Mouse (Mus musculus) macrophage (primary cell): Measurements from ENCODE around the gene Mief1. TPM values are rescaled to one million over a fixed set of nuclear protein-coding genes. Genes with fewer than 3 reads are reported as not detected.

Experiments
- H3K27ac ChIP-seq: fragments of 350-480 bp; formaldehyde crosslinking; 2 replicates; pipeline ENCODE4 v1.9.0; 2021
- H3K36me3 ChIP-seq: fragments of 350-480 bp; formaldehyde crosslinking; 2 replicates; pipeline ENCODE4 v1.9.0; 2021; ENCODE audit errors: inconsistent target
- H3K4me3 ChIP-seq: fragments of 350-480 bp; formaldehyde crosslinking; 2 replicates; pipeline ENCODE4 v1.9.0; 2021; ENCODE audit errors: inconsistent target
- H3K79me2 ChIP-seq: fragments of 350-480 bp; formaldehyde crosslinking; 2 replicates; pipeline ENCODE4 v1.9.0; 2021; ENCODE audit errors: inconsistent target
- WGBS: methylation state at CpG from one replicate; pipeline ENCODE4 v1.1.7; 2026; ENCODE audit warnings: inconsistent platforms; ENCODE audit not compliant: missing documents; 5-methylcytosine and 5-hydroxymethylcytosine counted together
- polyA plus RNA-seq: library from polyadenylated mRNA; stranded (reverse); fragments of 250-400 nt; gene quantifications from 3 replicates; pipeline ENCODE4 v1.2.4, GENCODE M21; 2018; ENCODE audit warnings: inconsistent platforms

Mief1 gene
- polyA plus RNA-seq, 1 experiment from 2014 or later, result 11.6 TPM

GRCm38 (mm10) chr15:80253530-80253929, 19.7 kb downstream of the Mief1 start:
- H3K4me3 ChIP-seq, result no peak overlapping the region
- H3K27ac ChIP-seq, result 0 out of 2 replicates have a peak overlapping the region, but pooled peaks have one; percentile 99
- 85% methylated on average over 2 of the region's 2 CpGs for WGBS
- H3K79me2 ChIP-seq, result peaks cover 15% of the 10 kb centered on the region
- peaks cover 54% of the 10 kb centered on the region for H3K36me3 ChIP-seq

GRCm38 (mm10) chr15:80254207-80254606, 20.4 kb downstream of the Mief1 start:
- peak overlapping the region; percentile 96 for H3K4me3 ChIP-seq
- H3K36me3 ChIP-seq, result peaks cover 47% of the 10 kb centered on the region
- 75% methylated on average over 6 of the region's 6 CpGs for WGBS
- H3K27ac ChIP-seq, result peak overlapping the region; percentile 99
- peaks cover 15% of the 10 kb centered on the region for H3K79me2 ChIP-seq

DNA sequence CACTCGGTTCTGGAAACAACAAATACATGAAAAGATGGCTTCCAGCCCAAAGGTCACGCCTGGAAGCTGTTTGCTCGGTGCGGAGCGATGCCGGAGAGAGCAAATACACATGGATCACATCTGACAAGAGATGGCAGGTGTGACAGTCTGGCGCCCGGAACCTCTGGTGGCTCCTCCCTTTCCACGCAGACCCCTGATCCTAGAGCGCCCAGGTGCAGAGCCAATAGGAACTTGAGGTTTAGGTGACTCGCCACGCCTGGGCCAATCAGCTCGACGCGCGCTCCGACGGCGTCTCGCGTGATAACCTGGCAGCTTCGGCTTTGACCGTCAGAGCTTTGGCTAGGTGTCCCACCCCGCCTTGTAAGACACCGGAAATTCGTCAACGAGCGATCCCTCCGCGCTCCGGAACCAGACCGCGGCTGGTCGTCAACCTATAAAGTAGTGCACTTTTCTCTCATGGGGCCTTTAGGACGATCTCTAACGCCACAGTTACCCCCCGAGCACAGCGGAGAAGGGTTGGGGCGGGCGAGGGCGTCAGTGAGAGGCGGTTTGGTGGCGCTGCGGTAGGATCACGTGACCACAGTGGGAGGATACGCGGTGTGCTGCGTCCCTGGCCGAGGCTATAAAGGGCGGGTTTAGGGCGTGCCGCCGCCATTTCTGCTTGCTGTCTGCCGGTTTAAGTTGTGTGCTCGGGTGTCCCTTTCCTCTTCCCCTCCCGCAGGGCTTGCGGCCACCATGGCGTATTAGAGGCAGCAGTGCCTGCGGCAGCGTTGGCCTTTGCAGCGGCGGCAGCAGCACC, 21.2 kb downstream of the Mief1 start, which contains the start of gene Atf4:
TSS of gene Atf4 (plus strand) at position 338 of the 799 bp plus-strand sequence.
- H3K27ac ChIP-seq, result peak within 1 kb of the TSS; percentile 99
- peak within 1 kb of the TSS; percentile 96 for H3K4me3 ChIP-seq
- under 1% methylated on average over 58 of the region's 62 CpGs for WGBS
- peaks cover 39% of the 10 kb centered on the region for H3K36me3 ChIP-seq
- peaks cover 15% of the 10 kb centered on the region for H3K79me2 ChIP-seq

GRCm38 (mm10) chr15:80255646-80256121, 21.9 kb downstream of the Mief1 start:
- Histone ChIP-seq H3K79me2 (peaks cover 15% of the 10 kb centered on the region), H3K4me3 (peak overlapping the region; percentile 96), H3K36me3 (peaks cover 33% of the 10 kb centered on the region), H3K27ac (peak overlapping the region; percentile 99)
- under 1% methylated on average over 51 of the region's 51 CpGs for WGBS

- H3K4me3 ChIP-seq, result peak overlapping the region; percentile 96
- peak overlapping the region; percentile 99 for H3K27ac ChIP-seq
- H3K79me2 ChIP-seq, result peaks cover 15% of the 10 kb centered on the region
- WGBS, result 7% methylated on average over 16 of the region's 16 CpGs
- H3K36me3 ChIP-seq, result peaks cover 27% of the 10 kb centered on the region
These were observed 22.4 kb downstream of the Mief1 start for GRCm38 (mm10) chr15:80256242-80256641.

- Histone ChIP-seq H3K27ac (peak overlapping the region; percentile 99), H3K36me3 (peaks cover 21% of the 10 kb centered on the region; the same call in 1 of the 2 replicates), H3K79me2 (peaks cover 20% of the 10 kb centered on the region), H3K4me3 (peak overlapping the region; percentile 96)
- WGBS, result 66% methylated on average over 12 of the region's 12 CpGs
These were observed 23.1 kb downstream of the Mief1 start for GRCm38 (mm10) chr15:80256656-80257601.

GRCm38 (mm10) chr15:80257602-80258239, 23.9 kb downstream of the Mief1 start:
- 67% methylated on average over 4 of the region's 4 CpGs for WGBS
- Histone ChIP-seq H3K27ac (no peak overlapping the region), H3K4me3 (no peak overlapping the region), H3K36me3 (peaks cover 17% of the 10 kb centered on the region; the same call in 1 of the 2 replicates), H3K79me2 (peaks cover 28% of the 10 kb centered on the region)

- Histone ChIP-seq H3K36me3 (peaks cover 17% of the 10 kb centered on the region; the same call in 1 of the 2 replicates), H3K4me3 (no peak overlapping the region), H3K27ac (no peak overlapping the region), H3K79me2 (peaks cover 35% of the 10 kb centered on the region)
- WGBS, result 74% methylated on average over 11 of the region's 11 CpGs
These were observed 24.7 kb downstream of the Mief1 start for GRCm38 (mm10) chr15:80258240-80259170.

GRCm38 (mm10) chr15:80259406-80260045, 25.7 kb downstream of the Mief1 start:
- WGBS, result 86% methylated on average over 8 of the region's 8 CpGs
- Histone ChIP-seq H3K79me2 (peaks cover 39% of the 10 kb centered on the region), H3K36me3 (peaks cover 17% of the 10 kb centered on the region; the same call in 1 of the 2 replicates), H3K4me3 (no peak overlapping the region), H3K27ac (no peak overlapping the region)

- Histone ChIP-seq H3K79me2 (peaks cover 39% of the 10 kb centered on the region), H3K36me3 (peaks cover 17% of the 10 kb centered on the region; the same call in 1 of the 2 replicates), H3K27ac (no peak overlapping the region), H3K4me3 (no peak overlapping the region)
- WGBS, result 19% methylated on average over 3 of the region's 3 CpGs
These were observed 26.9 kb downstream of the Mief1 start for GRCm38 (mm10) chr15:80260677-80261076.

GRCm38 (mm10) chr15:80261100-80261499, 27.3 kb downstream of the Mief1 start:
- Histone ChIP-seq H3K4me3 (no peak overlapping the region), H3K36me3 (peaks cover 17% of the 10 kb centered on the region; the same call in 1 of the 2 replicates), H3K79me2 (peaks cover 36% of the 10 kb centered on the region), H3K27ac (no peak overlapping the region)
- WGBS, result 90% methylated on average over 6 of the region's 7 CpGs

DNA sequence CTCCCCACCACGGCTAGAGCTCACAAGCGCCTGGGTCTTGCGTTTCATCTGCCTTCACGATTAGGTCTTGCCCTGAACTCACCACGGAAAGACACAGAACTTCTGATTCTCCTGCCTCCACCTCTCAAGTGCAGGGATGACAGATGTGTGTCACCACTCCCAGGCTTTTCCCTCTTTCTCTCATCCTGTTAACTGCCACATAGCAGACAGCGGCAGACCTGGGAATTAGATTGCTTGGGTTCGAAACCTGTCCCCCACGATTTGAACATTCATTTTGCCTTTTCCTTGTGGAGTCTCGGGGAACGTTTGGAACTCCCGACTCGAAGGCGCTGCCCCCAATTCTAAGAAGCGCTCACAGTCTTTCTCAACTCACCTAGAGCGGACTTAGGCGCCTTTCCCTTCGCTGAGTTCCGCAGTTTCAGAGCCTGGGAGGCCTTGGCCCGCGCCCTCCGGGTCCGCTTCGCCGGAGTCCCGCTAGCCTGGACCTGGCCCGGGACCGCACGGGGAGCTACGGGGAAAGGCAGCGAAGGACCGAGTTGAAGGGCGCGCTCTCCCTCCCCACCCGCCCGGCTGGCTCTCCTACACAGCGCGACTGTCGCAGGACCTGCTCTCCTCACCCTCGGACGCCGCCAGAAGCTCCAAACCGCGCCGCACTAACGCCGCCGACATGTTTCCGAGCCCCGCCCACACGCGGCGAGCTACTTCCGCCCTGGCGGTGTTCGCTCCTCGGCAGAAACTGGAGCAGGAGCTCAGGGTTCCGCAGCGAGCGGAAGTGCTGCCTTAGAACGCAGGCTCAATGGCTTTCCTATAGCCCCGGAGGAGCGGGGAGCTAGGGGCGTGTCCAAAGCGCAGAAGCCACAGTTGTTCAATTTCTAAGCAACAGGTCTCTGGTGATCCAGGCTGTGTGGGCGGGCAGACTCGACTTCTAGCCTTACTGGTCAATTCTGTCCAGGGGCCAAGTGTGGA, 30.1 kb downstream of the Mief1 start, which contains the start of gene Rps19bp1:
TSS of gene Rps19bp1 (minus strand) at position 706 of the 966 bp plus-strand sequence.
- Histone ChIP-seq H3K27ac (peak within 1 kb of the TSS; percentile 46), H3K79me2 (peaks cover 24% of the 10 kb centered on the region), H3K36me3 (no peaks in the 10 kb centered on the region), H3K4me3 (peak within 1 kb of the TSS; percentile 84)
- WGBS, result 1% methylated on average over 66 of the region's 66 CpGs
